Mouse (Mus musculus): ENCODE results near the gene 1700092M07Rik.

GRCm38 (mm10) chr19:8741243-8741869 is 838 bp downstream of the 1700092M07Rik start, which contains the start of gene Stx5a:
- TF ChIP-seq CTCF (IDR thresholded peaks at IDR 0.05; ENCODE audit: control insufficient read depth, insufficient read depth, low read length) = no peak
- peak; percentile 59 for TF ChIP-seq POLR2A (IDR thresholded peaks at IDR 0.05; ENCODE audit: borderline replicate concordance, control insufficient read depth, low read depth, low read length)

Measured in bone marrow, adult 2 months (tissue).